Mouse (Mus musculus) ES-E14 (cell line): ENCODE measurements around the gene Pim2.

Source experiments
- CHD2 ChIP-seq: IDR thresholded peaks from 2 replicates; pipeline ENCODE4 v1.6.1; 2014; ENCODE audit warnings: mild to moderate bottlenecking, low read depth, low read length, inconsistent platforms
- HCFC1 ChIP-seq: IDR thresholded peaks from 2 replicates; pipeline ENCODE4 v1.6.1; 2012; ENCODE audit warnings: low read length, inconsistent platforms, borderline replicate concordance; ENCODE audit not compliant: insufficient read depth
- MAFK ChIP-seq: IDR thresholded peaks from 2 replicates; pipeline ENCODE4 v1.6.1; 2014; ENCODE audit warnings: mild to moderate bottlenecking, low read depth, low read length, inconsistent platforms; ENCODE audit not compliant: insufficient read depth
- ZC3H11A ChIP-seq: IDR thresholded peaks from 2 replicates; pipeline ENCODE4 v1.6.1; 2012; ENCODE audit warnings: low read depth, mild to moderate bottlenecking, inconsistent platforms, low read length, borderline replicate concordance

- TF ChIP-seq CHD2 (no peak), HCFC1 (no peak), MAFK (no peak), ZC3H11A (no peak)
These were observed 12.3 kb upstream of the Pim2 start for GRCm38 (mm10) chrX:7865786-7866185.
